Mouse (Mus musculus) cerebellum, adult 18-20 months (tissue): ENCODE measurements at regions not wholly inside any gene's neighbourhood (a gene's known extent, or its start where the extent isn't known, plus 50 kb on each side); places are given as distances from the start of the nearest gene placed in this dataset.
"Not testable (repeated sequence)": the region's sequence is repeated elsewhere in the genome, so short reads cannot be mapped to it uniquely, and the experiment has no call there.

Experiments
- DNase-seq, 2 experiments: peaks; one replicate each; pipeline ENCODE4 v3.0.0; 2021

DNA sequence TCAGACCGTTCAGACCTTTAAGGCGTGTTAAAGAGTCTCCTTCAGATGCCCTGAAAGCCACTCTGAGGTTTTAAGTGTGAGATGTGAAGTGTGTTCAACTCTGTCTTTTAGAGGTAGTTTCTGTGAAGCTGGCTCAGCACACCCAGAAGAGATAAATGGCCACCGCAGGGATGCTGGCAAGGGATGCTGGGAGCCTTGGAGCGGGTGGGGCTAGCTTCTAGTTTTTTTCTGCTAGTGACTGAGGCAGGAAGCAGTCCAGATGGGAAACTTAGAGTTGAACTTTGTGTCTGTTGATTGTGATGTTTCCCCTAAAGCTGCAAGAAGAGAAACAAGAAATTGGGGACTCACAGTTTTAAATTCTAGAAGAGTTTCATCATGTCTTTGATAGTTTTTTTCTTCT lies 143.5 kb downstream of the Cdca7 start:
- no peak for DNase-seq

DNA sequence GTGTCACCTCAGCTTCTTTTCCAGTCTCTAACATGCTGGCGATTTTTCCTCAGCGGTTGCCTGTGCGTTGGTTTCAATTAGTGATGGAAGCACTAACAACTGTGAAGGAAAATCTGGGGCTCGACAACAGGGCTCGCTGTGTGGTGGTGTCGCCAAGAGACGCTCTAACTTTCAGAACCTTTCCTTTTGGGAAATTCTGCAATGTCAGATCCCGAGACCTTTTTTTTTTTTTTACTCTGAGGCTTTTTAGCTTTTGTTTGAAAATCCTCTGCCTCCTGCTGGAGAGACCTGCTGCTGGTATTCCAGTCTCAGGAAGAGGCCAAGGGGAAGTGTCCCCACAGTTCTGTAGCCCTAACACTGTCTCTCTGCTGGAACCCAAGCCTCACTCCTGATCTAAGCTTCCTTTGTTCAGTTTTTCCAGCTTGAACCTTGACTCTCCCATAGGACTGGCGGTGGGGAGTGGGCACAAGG lies 144.3 kb downstream of the Cdca7 start:
- no peak for DNase-seq

DNA sequence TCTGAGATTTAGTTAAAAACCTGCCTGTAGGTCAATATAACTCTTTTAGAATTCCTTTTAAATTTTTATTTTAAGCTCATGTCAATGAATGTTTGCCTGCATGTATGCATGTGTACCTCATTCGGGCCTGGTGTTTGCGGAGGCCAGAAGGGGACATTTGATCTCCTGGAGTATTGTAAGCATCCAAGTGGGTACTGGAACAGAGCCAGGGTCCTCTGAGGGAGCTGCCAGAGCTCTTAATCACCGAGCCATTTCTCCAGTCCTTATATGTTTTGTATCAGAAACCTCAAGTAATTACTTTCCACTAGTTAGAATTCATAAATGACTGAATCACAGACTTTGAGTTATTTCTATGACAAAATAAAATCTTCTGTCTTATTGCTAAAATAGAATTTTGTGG lies 152.0 kb downstream of the Cdca7 start:
- DNase-seq, result no peak

DNA sequence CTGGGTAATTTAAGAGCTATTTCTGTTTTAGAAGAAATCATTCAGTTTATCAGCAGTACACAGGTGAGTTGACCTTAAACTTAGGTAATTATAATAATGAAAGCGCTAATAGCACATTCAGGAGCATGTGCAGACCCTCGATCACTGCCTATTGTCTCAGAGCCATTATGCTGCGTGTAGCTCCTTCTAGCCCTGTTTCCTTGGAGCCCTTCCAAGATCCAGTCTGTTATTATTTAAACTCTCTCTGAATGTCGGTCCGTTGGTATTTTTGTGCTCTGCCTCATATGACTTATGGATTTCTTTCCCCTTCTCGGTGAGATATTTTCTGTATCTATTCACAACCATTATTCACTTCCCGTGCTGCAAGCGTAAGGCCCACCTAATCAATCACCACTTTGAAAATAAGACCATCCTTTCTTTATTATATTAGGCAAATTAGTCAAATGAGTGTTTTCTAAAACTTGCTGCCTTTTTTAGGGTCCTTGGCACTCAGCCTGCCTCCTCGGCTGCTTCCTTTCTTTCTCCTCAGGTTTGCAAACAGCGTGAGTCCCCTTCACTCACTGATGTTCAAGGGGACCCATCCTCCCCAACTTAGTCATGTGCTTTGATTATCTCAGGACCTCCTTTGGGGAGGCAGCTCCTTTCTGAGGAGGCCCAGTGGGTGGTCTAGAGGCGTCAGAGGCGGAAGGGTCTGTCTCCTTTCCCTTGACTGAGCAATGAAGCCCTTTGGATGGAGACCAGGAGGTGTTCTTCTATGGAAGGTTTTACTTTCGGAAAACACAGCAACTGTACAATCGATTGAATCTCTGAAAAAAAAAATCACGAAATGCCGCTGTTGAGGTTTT lies 152.9 kb downstream of the Cdca7 start:
- DNase-seq, result no peak

DNA sequence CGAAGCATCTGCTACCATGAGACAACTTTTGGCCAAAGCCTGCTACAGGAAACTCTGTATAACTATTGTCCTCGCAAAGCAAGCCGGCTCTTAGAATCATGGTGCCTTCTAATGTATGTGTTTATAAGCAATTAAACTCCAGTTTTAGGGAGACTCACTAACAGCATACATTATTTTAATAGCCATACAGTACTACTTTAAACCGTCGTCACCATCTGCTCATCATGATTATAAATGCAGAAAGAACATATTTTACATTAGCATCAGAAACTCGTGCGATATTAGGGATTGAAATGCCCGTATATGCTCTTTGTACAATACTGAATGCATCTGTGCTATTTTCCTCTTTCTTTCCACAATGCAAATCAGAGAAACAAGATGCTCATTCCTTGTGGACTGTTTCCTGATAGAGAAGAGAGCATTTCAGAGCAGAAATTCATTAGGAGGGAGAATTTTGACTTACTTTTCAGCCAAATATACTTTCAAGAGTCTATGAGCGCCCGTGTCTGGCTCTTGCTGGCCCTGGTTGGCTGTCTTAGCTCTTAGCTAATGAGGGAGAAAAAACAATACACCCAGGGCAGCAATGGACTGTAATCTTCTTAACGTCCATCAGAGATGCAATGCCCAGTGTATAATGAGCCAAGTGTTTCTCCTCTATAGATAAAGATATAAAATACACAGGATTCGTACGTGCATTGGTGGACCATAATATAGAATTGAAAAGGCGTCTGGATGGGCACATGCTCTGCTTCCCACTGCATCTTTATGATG lies 153.9 kb downstream of the Cdca7 start:
- DNase-seq, result no peak

DNA sequence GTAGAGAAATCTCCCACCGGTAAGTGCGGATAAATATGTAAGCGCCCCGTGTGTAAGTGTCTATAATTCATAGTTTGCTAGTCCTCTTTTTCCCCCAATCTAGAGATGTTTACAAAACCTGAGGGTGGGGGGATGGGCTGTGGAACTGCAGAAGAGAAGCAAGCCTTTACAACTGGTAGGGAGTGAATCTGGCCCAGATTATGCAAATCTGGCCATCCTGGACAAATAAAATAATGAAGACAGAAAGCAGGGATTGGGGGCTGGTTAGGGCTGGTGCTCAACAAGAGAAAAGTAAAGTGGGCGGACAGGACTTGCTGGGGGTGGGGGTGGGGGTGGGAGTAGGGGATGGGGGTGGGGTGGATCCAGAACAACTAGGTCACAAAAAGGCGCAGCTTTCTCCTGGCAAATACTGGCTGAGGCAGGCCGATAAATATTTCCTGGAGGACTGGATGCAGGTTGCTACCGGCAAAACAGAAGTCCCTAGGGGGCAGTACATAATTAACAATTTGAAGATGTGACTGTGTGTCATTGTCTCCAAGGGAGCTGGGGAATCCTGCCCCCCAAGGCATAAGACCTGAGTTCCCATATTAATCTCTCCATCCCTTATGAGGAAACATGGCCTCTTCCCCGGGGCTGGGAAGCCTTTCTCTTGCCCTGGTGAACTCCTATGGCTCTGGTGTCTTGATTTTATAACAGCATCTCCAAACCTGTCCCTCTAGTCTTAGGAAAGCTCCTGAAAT lies 162.1 kb downstream of the Cdca7 start:
- DNase-seq, result no peak

DNA sequence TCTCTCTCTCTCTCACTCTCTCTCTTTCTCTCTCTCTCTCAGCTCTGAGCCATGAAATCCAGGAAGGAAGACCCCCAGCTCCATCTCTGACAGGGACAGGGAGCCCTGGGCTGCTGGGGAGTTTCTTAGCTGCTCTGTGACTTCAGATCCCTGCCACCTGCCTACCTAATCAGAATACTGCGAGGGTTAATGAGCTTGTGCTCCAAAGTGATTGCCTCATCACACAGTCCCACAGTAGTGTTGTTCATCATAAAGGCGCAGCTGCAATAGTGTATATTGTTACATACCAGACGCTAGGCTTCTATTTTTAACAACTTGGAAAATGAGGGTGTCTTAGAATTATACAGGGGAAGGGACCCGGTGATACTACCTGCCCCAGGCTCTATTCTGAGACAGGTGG lies 163.1 kb downstream of the Cdca7 start:
- no peak for DNase-seq

DNA sequence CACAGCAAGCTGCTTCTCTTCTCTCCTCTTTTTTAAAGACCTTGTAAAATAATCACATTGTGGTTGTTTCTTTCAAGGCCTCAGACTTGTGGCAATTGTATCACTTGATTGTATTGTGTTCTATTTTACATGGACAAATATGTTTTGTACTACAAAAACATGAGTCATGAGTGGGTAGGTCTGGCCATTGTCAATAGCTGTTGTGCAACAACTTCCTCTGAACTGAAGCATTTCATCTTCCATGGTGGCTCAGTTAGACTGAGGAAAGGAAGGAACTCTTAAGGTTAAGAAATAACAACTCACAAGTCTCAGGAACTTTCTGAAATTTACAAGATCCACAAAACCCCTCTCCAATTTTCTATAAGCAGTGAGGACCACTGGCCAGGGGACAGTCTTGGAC lies 165.3 kb downstream of the Cdca7 start:
- DNase-seq, result no peak

DNA sequence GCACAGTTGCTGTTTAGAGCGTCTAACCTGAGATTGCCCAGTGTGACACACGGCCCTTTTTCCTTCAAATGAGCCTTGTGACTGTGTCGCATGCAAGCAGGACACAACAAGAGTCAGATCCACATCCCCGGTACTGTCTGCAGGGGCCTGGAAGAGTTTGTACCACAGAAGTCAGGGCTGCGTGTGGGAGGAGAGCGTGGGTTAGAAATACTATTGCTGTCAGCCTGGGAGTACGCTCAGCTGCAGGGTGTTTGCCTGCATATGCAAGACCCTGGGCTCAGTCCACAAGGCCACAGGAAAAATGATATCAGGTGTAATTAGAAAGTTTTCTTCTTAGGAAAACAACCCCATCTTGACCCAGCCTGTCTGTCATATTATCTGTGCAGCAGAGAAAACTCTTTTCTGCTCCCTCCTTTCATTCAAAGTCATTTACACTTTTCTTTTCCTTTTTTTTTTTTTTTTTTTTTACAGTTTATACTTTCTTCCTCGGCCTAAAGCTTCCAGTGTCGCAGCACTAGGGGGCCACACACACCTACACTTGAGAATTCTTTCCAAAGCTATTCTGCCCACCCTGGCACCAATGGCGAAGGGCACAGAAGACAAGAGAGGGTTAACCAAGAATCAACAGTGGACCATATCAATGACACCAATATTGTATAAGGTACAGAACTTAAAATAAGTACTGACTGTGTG lies 168.3 kb downstream of the Cdca7 start:
- DNase-seq, result no peak

DNA sequence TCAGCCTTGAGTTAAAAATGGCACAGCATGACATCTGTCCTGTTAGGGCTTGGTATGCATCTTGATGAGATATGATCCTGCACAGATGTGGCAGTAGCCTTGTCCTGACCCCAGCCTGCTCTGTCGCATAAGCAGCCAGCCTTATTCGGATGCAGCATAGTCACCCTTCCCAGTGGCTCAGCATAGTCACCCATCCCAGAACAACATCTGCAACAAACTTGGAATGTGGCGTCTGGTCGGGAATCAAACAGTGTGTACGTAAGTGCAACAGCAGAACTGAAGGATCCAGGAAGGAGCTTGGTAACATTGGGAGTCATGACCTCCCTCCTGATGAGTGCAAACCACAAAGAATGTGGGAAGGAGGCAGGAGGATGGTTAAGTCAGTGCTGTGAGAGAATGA lies 171.7 kb downstream of the Cdca7 start:
- DNase-seq, result no peak

DNA sequence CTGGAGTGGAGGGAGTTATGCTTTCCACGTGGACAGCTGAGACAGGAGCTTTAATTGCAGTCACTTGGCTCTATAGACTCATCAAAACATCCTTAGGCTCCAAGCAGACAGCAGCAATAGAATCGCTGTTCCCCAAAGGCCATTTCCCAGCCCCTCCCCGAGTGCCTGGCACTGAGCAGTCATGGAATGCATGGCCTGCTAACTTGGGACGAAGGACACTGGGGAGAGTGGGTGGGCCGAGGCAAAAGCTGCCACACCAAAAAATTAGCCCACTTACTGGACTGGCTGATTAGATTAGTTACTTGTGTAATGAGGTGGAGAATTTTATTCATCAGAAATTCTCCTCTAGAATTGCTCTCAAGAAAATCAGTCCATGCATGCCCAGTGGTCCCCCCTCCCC lies 172.3 kb downstream of the Cdca7 start:
- no peak for DNase-seq

DNA sequence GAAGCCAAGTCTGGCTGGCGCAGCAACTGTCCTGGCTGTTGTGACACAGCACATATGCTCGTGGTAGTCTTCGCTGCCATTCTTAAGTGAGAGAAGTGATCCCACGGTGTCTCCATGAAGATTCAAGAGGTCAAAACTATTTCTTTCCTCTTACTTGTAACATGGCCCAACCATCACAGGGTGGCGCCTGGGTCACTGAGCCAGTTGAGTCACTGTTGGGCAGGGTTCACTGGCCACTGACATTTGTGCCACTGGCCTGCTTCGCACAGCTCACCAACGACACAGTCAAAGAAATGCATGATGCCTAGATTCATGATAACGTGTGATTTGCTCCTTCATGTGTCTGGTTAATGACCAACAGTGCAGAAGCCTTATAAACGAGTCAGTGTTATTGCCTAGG lies 179.9 kb downstream of the Cdca7 start:
- no peak for DNase-seq

DNA sequence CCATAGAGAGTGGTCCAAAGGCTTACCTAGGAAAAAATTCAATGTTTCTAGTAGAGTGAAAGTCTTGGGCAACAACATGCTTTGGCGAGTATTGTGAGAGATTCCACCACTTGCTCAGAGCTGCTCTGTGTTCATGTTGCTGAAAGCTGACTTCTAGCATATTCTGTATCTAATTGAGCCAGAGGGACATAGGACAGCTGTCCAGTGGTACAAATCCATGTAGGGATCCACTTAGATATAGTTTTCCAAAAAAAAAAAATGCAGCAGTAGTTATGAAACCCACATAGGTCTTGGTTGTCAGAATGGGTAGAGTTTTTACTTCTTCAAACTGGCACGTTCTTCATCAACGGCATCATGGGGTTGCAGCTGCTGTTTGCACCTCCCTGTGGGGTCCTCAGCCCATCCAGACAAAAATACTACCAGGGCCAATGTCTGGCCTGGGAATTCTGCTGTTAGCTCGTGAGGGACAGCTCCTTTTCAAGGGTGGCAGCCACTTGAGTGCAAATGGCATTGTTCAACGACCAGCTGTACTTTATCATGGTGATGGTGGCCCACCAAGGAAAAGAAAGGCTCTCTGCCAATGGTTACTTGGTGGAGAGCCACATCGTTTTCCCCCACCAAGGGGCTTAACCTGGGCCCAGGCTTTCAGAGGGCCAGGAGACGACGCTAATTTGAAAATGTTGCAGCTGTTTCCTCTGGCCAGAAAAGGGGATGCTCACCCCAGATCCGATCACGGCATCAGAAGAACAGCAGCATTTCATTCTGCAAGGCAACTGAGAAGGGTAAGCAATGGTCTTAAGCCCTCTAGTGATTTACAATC lies 181.4 kb downstream of the Cdca7 start:
- no peak for DNase-seq

DNA sequence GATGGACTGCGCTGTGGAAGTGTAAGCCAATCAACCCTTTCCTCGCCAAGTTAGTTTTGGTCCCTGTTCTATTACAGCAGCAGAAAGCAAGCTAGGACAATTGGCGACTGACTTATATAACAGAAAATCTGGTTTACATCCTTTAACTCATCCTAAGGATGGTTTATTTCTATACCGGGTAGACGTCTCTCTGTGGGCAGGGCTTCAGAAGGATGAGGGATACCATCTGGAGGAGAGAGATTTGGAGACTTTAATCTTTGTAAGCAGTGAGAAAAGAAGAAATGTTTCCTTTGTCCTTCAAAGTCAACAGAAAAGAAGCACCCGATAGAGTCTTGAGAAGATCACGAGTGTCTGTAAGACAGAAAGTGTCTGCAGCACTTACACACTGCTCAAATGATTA lies 186.4 kb downstream of the Cdca7 start:
- no peak for DNase-seq

DNA sequence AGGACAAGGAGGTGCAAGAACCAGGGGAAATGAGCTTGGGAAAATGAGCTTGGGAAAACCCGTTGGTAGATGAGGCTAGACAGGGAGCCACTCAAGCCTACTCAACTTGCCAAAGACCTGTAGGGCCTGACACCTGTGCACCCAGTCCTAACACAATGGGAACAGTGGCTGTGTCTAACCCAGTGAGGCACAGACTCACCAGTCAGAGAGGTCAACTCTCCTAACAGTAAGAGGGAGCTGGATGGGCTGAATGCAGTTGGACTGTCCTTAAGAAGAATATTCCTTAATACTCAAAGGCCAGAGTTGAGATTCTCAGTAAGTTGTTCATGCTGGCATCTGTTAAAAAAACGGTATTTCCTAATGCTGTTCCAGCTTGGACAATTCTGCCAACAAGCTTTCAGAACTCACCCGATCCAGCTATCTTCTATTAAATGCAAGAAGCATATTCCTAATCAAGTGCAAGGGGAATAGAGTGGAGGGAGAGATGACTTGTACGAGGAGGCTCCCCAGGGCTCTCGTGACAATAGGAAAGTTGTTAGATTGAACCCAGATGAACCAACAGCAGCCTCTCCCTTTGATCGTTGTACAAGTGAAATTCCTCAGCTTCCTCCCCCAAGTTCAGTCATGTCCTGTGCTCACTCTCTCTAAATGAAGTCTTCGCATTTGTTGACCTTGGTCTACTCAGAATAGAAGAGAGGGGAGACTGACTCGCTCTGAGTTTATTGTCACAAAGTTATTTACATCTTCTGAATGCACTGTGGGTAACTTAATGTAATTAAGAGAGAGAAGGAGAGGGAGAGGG lies 187.2 kb downstream of the Cdca7 start:
- no peak for DNase-seq

DNA sequence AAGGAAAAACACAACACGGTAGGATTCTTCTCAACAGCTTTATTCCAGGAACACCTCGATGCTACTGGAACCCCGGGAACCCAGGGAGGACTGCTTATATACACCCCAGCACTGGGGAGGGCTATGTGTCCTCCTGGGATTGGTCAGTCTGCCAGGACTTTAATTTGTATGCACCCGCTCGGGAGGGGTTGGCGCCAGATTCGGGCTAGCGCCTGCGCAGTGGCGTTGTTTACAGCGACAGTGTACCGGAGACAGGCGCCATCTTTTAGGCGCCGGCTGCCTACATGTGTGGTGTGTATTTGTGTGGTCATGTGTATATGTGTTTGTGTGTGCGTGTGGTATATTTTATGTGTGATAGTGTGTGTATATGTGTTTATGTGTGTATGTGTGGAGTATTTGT lies 191.4 kb downstream of the Cdca7 start:
- DNase-seq, result not testable (repeated sequence)

DNA sequence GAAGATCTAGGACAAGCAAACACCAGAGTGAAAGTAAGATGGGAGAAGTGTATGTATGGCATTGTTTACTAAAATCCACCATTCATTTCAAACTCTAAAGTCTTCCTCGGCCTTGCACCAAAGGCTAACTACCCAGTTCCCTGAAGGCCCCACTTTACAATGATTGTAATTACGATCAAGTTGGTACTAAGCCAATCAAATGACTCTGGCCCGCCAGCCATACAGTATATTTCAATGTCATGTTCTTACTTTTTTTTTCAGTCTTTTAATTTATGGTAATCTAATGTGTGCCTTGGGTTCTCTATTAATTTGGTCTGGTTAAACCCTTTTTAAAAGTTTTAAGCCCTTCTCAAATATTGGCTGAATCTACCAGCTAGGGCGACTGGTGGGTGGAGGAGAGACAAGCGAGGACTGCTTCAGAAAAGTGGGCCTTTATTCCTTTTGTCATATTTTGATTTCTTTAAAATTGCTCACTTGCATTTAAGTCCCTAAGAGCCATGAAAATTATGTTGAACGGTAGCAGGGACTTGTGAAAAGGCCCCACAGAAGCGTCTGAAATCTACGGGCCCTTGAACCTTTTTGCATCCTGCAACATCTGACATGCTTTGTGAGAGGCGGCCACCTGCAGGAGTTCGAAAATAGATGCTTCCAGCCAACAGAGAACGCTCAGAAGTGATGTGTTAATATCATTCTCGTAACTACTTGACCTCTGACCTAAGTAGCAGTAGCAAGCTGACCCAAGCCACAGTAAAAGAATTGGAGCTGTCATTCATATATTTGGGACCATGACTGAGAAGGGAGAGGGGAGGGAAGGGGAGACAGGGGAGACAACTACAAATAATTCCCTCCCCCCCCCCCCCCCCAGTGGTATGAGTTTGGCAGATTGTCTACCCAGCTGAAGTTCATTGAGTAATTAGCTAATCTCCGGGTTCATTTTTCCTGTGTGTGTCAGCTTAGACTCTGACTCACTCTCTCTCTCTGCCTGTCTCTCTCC lies 197.2 kb downstream of the Cdca7 start:
- no peak for DNase-seq

DNA sequence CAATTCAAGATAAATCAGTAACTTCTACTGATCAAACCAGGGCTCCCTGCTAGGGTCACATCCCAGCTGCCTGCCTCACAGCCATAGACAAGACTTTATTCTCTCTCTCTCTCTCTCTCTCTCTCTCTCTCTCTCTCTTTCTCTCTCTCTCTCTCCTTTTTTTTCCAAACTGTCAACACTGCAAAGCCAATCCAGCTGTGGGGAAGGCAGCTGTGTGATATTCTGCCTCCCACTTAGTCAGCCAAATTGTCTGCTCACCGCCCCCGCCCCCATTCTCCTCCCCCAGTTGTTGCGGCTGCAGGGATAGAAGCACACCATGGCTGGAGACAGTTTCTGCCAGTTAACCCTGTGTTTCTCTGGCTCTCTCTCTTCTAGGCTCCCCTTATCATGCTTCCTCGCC lies 198.3 kb downstream of the Cdca7 start:
- no peak for DNase-seq

DNA sequence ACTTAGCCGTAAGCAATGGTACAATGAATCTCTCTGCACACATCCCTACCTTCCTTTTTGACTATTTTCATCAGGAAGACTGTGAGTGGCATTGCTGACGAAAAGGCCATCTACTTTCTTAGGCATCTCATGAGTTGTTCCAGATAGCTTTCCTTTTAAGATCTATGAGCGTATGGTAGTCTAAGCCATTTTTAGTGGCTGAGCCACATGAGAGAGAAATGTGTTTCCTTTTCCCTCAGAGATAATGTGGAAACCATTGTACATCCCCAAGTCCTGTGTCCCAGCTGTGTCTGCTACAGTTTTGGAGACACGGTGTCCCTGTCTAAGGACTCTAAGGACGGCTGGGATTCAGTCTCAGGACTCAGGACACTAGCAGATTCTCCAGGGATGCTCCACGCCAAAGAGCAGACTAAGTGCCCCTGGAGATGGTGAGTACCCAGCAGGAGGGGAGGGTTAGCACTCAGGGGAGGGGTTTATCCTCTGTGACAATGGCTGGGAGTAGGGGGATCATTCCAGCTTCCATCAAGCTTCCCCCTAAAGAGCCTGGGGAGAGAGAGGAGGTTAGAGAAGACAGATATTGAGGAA lies 199.0 kb downstream of the Cdca7 start:
- DNase-seq, result no peak
